Mouse (Mus musculus) activated CD4-positive, CD25-positive, alpha-beta regulatory T cell, adult 4 months (primary cell): ENCODE measurements at regions not wholly inside any gene's neighbourhood (a gene's known extent, or its start where the extent isn't known, plus 50 kb on each side); places are given as distances from the start of the nearest gene placed in this dataset.

Experiments used
- ATAC-seq: one replicate; pipeline ENCODE4 v1.8.0; 2017

DNA sequence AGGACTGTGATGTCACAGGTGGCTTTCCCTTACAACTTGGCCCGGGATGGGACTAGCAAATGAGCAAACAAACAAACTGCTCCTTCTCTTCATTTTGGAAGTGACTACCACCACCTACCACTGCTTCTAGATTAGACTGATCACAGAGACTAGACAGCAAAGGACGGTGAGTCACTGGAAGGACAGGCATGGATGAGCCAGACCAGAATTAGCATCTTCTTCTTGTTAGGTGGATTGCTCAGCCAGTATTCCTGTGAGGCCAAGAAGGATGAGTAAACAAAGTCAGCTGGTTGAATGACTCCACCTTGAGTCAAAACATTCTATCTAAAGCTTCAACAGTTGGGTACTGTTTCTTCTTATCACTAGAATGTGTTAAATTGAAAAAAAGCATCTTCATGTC is 385.1 kb upstream of the Mon1b start:
- no peak for ATAC-seq

DNA sequence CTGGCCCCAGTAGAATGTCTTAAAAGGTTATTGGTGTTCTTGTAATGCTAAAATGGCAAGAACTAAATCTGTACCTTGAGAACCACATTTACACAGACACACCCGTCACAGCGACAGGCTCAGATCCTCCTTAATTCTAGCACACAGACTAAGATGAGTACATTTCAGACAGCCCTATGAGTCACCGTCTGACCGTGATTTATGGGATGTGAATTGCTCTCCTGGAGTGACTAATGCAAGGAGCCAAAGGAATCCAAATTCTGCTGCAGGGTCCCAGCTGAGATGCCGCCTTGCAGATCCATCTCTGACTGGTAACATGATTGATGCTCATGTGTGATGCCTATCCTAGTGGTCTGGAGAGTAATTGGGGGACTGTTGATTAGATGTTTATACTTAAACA is 381.3 kb upstream of the Mon1b start:
- no peak for ATAC-seq

DNA sequence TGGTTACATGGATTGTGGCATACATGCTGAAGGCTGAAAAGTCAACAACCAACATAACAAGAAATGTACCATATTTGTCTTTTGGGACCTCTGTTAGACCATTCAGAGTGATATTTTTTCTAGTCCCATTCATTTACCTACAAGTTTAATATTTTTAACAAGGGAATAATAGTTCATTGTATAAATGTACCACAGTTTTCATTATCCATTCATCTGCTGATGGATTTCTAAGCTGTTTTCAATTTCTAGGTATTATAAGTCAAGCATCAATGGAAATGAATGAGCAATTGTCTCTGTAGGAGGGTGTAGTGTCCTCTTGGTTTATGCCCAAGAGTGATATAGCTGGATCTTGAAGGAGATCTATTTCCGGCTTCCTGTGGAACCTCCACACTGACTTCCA is 375.9 kb upstream of the Mon1b start:
- ATAC-seq: peak; percentile 79

DNA sequence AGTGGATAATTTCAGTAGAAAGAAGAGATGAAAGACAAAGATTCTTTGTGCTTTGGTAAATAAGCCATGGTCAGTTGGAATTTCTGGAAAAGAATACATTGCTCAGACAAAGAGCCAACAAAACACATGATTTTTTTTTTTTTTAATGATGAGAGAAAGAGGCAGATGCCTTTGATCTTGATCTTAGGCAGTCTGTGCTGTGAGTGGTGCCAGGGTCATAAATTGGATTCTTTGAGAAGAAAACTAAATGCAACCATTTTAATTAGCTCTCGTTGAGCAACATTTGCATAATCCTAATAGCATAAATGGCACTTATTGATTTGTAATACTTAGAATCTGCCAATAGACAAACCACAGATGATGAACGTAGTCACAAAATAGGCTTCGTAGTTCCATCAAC is 372.1 kb upstream of the Mon1b start:
- no peak for ATAC-seq

DNA sequence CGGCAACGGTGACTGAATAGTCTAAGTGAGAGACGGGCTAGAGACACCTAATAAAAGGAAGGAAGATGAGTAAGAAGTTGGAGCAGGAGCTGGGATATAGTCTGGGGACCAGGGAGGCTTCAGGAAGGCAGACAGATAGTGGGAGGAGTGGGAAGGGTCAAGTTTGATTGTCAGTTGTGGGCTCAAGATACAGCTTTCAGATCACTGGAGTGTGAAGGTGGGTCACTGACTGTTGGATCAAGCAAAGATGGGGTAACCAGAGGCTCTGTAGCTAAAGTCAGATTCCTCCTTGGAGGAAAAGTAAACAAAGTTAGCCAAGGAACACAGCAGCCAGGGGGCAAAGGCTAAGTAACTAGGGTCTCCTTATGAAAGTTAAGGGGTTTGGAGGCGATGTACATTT is 364.1 kb upstream of the Mon1b start:
- no peak for ATAC-seq

DNA sequence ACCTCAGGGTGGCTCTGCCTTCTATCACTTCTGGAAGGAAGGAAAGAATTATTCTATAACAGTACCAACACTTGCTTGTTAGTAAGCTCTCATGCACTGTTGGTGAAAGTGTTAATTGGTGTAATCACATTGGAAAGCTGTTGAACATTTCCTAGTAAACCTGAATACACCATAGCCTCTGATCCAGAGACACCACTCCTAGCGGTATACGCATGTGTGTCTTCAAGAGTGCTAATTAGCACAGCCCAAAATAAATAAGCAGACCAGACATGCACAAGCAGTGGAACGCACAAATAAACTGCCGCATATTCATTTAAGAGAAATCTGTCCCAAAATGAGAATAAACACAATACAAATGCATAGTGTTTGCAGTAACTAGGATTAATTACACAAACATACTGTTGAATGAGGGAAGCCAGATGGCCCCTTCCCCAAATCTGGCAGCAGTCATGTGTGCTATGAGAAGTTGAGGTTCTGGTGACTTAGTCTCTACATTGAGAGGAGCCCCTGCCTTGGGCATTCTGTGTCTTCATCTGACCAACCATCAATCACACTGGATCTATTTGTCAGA is 335.0 kb upstream of the Mon1b start:
- no peak for ATAC-seq

DNA sequence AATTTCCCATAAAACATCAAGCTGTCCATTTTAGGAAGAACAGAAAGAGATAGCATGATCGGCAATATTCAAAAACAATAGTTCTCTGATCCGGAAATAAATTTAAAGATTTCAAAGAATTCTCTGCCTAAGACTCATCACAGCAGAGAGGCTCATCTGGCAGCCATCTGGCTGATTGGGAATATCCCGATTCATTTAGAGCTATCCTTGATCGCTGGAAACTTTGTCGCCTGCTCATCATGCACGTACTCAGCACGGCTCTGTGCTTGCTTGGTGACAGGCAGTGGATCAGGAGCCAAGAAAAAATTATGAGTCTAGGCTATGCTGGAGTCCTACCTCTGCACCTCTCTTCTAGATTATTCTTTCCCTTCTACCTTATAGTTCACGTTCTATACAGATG is 332.0 kb upstream of the Mon1b start:
- no peak for ATAC-seq

DNA sequence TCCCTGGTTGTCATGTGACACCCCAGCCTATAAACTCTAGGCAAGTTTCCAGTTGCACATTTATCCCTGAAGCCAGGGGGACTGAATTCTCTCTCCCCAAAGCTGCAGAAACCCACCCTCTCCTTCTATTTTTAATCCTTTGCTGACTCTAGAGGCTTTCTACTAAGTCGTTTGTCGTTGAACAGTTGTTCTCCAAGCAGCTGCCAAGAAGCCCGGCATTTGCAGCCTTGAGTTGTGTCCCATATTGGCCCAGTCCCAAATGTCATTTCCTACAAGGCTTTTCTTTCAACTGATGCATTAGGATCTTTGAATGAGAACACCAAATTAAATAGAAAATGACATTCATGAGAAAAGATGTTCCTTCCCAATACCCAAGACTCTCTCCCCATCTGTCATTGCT is 318.2 kb upstream of the Mon1b start:
- ATAC-seq: no peak

DNA sequence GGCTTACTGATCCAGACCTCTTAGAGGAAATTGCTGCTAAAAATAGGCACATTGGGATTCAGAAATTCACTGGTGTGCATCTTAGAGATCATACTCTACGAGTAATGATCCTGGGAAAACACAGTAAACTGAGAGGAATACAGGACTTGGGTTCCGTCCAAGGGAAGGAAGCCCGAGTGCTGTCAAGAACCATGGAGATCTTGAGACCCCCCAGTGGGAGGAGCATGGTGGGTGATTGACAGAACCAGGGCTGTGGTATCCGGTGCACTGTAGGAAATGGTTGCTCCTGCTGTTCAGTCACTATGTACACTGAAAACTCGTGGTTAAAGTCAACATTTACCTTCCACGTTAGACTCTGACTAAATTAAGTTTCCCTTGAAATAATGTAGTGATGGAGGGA is 303.8 kb upstream of the Mon1b start:
- no peak for ATAC-seq

DNA sequence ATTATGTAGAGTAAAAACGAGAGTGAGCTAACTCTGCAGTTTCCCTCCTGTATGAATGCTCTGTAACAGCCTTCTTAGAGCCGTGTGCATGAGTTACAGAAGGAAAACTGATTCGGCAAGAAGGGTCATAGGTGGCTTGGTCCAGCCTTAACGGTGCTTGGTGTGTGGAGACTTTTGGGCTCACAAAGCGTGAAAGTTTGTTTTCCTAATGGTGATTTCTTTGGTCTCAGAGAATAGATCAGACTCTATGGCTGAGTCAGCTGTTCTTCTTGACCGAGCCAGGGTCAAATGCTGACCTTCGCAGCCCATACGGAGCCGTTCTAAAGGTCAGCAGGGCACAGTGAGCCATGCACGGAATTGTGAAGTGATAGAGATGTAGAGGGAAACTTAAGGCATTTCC is 294.1 kb upstream of the Mon1b start:
- ATAC-seq: no peak

DNA sequence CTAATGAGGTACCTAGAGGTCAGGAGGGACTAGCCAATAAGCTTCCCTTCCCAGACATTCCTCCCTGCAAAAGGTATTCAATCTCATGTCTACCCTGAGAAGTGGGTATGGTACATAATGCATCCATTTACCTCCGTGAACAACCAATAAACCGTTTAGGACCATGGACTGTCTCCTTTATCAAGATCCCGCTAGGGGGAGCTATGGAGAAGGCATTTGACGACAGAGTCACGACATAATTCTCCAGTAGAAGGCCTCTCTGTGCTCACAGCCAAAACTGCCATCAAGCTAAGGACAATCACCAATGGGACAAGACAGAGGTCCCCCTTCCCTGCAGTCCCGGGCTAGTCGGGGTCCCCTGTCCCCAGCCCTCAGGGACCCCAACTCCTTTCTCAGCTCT is 273.5 kb upstream of the Mon1b start:
- no peak for ATAC-seq

DNA sequence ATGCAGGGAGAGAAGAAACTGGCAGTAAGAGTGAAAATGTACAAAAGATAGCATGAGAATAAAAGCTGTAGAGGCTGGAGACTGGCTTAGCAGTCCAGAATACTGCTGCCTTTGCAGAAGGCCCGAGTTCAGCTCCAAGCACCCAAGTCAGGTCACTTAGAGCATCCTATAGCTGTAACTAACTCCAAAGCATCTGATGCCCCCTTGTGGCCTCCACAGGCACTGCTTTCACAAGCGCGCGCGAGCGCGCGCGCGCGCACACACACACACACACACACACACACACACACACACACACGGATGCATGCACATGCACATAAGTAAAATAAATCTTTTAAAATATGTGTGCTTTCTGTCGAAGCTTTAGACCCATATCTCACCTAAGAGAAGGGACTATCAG is 271.2 kb upstream of the Mon1b start:
- no peak for ATAC-seq

DNA sequence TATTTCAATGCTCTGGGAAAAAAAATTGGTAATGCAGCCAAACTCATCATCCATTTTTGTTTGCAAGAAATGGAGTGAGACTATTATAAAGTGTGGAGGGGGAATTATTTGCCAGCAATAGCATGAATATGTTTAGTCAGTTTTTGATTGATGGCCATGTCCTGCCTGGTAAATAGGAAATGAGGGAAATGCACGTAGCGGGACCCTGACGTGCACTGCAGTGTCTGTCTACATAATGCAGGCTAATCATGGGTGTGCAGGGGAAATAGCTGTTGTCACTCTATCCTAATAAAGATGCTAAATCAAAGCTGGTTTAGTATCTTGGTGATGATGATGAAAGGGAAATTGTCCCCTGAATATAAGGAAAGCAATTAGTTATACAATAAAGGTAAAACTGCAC is 251.9 kb upstream of the Mon1b start:
- no peak for ATAC-seq

DNA sequence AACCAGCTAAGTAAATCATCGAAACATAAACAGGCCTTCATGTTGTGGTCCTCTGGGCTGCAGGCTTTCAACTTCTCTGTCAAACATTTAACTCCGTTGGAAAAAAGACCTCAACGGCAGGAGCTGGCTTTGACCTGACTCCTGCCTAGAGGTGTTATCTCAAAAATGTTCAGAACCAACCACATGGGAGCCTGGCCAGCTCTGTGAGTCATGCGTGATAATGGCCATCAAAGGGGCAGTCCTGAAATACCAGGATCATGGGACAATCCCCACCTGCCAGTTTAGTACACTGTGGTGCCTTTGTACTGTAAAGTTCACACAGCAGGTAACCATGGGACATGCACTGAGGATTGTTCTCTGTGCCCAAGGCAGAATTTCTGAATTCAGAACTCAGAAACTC is 251.4 kb upstream of the Mon1b start:
- no peak for ATAC-seq

DNA sequence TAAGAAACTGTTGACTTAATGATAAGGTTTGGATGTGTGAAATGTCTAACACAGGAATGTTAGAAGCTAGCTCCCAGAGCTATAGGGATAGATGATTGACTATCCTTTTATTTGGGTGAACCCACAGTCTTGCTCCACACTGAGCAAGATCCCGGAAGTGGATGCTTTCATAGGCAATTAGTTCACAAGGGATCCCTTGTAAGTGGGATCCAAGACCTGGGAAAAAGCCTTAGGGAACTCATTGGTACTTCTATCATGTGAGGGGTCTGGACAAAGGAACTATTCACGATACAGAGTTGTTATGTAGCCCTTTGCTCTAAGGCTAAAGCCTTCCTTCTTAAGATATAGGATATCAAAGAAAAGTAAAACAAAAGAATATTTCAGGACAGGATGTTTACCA is 245.9 kb upstream of the Mon1b start:
- no peak for ATAC-seq

DNA sequence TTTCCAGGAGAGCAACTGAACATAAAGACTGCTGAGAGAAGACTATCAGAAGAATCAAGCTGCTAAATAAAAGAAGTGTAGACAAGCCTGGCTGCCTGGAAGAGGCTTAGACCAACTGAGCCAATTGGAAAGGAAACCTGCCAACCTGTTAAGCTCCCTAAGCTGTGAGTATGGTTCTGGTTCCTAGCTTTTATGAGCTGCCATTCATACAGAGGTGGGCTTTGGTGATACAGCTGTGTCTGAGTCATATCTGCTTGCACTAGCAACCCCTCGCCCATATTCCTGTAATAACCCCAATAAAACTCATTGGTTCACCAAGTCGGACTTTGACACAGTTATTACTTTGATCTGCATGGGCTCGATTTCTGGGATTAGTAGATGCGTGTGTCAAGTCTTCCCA is 245.3 kb upstream of the Mon1b start:
- no peak for ATAC-seq

DNA sequence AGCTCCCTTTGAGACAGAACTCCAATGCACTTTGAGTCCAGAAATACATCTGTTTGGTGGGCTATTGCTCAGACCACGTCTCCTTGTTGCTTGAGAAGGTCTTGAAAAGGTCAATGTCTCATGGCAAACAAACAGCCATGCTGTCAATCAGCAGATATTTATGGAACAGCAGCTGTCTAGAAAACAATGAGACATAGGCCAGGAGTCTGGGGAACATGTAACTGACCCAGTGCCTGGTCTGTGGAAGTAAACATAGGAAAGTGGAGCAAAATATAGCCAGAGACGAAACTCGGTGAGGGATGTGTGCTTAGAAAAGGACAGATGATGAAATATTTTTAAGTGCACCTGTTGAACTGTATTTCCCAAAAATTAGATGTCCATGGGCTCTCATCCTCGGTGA is 241.1 kb upstream of the Mon1b start:
- ATAC-seq: no peak

DNA sequence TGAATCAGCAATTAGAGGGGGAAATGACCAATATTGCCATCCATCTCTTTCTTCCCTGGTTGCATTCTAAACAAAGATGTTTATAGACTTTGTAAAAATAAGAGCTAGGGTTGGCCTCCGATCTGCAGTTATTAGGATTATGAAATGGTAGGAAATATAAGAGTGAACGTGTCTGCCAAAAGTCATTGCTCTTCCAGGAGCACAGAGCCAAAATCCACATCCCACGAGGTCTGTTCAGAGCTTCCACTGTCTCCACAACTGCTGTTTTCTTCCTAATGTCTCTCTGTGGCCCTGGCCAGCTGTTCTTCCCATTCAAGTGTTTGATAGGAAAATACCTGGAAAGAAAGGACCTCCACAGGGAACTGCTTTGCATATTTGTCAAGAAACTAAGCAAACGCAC is 230.2 kb upstream of the Mon1b start:
- no peak for ATAC-seq

DNA sequence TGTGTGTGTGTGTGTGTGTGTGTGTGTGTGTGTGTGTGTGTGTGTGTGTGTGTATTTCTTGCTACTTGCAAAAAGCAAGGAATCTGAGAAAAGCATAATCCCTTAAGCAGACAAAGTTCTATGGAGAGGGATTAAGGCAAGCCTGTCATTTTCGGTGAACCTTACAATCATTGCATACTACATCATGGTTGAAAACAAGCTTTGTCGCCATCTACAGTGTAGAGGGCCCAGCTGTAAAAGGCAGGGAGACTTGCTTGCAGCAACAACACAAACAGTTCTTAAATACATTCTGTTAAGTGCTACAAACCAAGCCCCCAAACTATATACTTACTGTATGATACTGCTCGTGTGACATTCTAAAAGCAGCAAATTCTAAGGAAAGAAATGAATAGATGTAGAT is 216.0 kb upstream of the Mon1b start:
- no peak for ATAC-seq

DNA sequence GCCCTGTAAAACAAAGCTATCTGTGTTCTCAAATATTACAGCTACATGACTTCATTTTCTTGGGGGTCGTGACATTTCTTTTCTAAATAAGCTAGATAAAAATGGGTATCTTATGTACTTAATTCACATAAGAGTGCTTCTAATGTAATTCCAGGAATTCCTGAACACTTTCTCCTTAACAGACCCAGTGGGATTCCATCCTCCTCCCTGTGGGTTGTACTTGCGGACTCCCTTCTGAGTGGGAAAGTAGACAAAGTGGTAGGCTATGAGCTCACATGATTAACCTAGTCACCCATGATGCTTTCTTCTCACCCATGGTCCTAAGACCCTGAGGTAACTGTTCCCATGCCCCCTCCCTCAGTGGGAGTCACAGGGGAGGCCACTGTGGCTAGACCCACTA is 212.7 kb upstream of the Mon1b start:
- no peak for ATAC-seq

DNA sequence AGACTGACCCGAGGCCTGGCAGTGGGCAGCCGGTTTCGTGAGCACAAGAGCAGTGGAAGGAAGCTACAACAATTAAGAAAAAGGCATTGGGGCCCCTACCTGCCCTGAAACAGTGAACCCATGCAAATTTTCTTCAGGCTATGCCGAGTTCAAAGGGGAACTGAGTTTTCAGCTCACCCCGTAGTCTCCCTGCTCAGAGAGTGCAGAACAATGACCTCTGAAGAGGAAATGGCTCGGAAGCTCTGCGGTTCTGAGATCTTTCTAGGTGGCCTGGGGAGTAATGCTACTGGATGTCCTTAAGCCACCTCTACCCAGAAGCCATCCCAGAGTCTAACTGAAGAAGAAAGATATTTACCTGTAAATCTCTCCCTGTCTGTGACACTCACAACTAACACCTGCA is 196.3 kb upstream of the Mon1b start:
- no peak for ATAC-seq

DNA sequence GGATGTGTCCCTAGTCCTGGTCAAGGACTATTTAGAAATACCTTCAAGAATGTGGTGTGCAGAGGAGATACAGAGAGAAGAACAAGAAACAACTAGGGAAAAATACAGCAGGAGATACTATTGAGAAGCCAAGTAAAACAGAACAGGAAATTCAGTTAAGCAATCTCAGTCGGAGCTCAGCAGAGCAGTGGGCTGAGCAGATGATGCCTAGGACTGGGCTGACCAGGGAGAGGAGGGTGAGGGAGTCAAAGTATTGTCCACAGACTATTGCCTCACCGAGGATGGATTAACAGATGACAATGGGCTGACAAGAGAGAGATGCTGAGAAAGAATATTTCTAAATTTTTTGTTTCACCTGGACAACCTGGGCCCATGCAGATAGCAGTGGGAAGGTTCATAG is 181.4 kb upstream of the Mon1b start:
- no peak for ATAC-seq

DNA sequence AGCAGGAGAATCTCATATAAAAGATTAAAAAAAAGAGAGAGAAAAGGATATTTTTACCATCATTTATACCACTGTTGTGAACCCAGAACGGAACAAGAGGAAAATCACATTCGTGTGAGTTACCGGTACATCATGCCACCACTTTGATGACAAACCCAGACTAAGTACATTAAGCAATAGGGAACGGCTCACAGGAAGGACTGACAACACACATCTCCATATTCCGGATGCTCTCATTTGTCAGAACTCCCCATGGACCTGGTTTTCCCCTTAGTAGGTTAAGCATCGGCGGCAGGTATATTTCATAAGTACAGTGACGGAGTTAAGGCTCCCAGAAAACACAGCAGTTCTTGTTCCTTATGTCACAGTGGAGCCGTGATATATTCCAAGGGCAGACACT is 170.8 kb upstream of the Mon1b start:
- no peak for ATAC-seq

DNA sequence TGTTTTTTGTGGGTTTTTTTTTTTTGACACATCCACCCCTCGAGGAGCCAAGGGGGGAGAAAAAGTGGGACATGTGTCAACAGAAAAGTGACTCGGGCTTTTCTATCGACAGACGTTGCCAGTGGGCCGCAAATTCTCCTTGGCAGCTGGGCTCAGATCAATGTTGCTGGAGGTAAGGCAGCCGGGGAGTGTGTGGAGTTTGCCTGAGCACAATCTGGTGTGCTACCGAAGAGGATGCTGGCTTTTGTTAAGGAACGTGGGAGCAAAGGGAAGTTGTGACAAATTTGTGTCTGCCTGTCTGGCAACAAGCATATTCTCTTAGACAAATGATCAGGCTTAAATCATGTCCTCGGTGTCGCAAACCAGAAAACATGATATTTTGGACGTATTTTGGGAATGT is 170.2 kb upstream of the Mon1b start:
- no peak for ATAC-seq

DNA sequence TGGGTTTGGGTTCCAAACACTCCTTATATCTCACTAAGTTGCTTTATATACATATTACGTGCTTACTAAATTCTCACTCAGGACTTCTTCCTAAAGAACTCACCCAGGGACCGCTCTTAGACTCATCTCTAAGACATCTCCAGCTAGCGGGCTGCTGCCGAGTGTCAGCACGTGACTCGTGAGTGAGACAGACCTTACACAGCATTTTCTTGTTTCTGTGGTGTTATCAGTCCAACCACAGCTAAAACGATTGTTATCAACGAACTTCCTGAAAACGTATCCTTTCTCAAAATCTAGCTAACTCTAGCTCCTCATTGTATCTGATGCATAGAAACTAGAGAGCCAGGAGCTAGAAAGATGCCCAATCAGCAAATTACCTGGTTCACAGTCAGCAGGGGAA is 168.7 kb upstream of the Mon1b start:
- no peak for ATAC-seq
